Mouse (Mus musculus): Measurements from ENCODE around the gene Fam149b. TPM values are rescaled to one million over a fixed set of nuclear protein-coding genes. Genes with fewer than 3 reads are reported as not detected.

Fam149b gene
- polyA plus RNA-seq, 1 experiment, result 17.7 TPM

GRCm38 (mm10) chr14:20331316-20331715 is 16.6 kb upstream of the Fam149b start:
- no peaks in the 10 kb centered on the region for H3K79me3 ChIP-seq (ENCODE audit: low read depth)
- no peak overlapping the region for H3ac ChIP-seq (ENCODE audit: control insufficient read depth, insufficient read length, low read depth)
- H3K36me3 ChIP-seq (ENCODE audit: control insufficient read depth, insufficient read depth), result peaks cover 86% of the 10 kb centered on the region
- no peaks in the 10 kb centered on the region for H3K27me3 ChIP-seq (ENCODE audit: control insufficient read depth, insufficient read depth, insufficient read length)
- no peak for TF ChIP-seq CTCF (IDR thresholded peaks at IDR 0.05; ENCODE audit: control insufficient read depth, insufficient read depth, insufficient read length)
- no peak for TF ChIP-seq USF1 (IDR thresholded peaks at IDR 0.05; ENCODE audit: low read depth)
- TF ChIP-seq CEBPB (IDR thresholded peaks at IDR 0.05; ENCODE audit: low read depth), result no peak
- TF ChIP-seq MAX (IDR thresholded peaks at IDR 0.05), result no peak
- TF ChIP-seq FOSL1 (IDR thresholded peaks at IDR 0.05; ENCODE audit: insufficient read depth, low read length, poor library complexity, severe bottlenecking), result no peak
- TF ChIP-seq MYOD1 (IDR thresholded peaks at IDR 0.05; ENCODE audit: control insufficient read depth, insufficient read length, low read depth), result no peak
- no peak for TF ChIP-seq MYOG (IDR thresholded peaks at IDR 0.05; ENCODE audit: control insufficient read depth, extremely low read depth, insufficient read length)
- H3K79me2 ChIP-seq (ENCODE audit: control insufficient read depth, insufficient read depth), result no peaks in the 10 kb centered on the region
- no peak overlapping the region for H3K4me3 ChIP-seq (ENCODE audit: insufficient read depth, poor library complexity, severe bottlenecking)

GRCm38 (mm10) chr14:20339415-20339814 is 8.5 kb upstream of the Fam149b start:
- Histone ChIP-seq H3K36me3 (ENCODE audit: control insufficient read depth, insufficient read depth) (peaks cover 56% of the 10 kb centered on the region), H3K79me2 (ENCODE audit: control insufficient read depth, insufficient read depth) (peaks cover 39% of the 10 kb centered on the region)

GRCm38 (mm10) chr14:20340149-20340548 is 7.8 kb upstream of the Fam149b start:
- no peak overlapping the region for H3K4me3 ChIP-seq (ENCODE audit: insufficient read depth, poor library complexity, severe bottlenecking)
- H3K27me3 ChIP-seq (ENCODE audit: control insufficient read depth, insufficient read depth, insufficient read length), result no peaks in the 10 kb centered on the region
- TF ChIP-seq USF1 (IDR thresholded peaks at IDR 0.05; ENCODE audit: low read depth) (no peak), FOSL1 (IDR thresholded peaks at IDR 0.05; ENCODE audit: insufficient read depth, low read length, poor library complexity, severe bottlenecking) (no peak), MAX (IDR thresholded peaks at IDR 0.05) (no peak), MYOG (IDR thresholded peaks at IDR 0.05; ENCODE audit: control insufficient read depth, extremely low read depth, insufficient read length) (no peak), MYOD1 (IDR thresholded peaks at IDR 0.05; ENCODE audit: control insufficient read depth, insufficient read length, low read depth) (no peak), CTCF (IDR thresholded peaks at IDR 0.05; ENCODE audit: control insufficient read depth, insufficient read depth, insufficient read length) (no peak), CEBPB (IDR thresholded peaks at IDR 0.05; ENCODE audit: low read depth) (no peak)
- no peak overlapping the region for H3ac ChIP-seq (ENCODE audit: control insufficient read depth, insufficient read length, low read depth)
- peaks cover 46% of the 10 kb centered on the region for H3K79me2 ChIP-seq (ENCODE audit: control insufficient read depth, insufficient read depth)
- peaks cover 55% of the 10 kb centered on the region for H3K36me3 ChIP-seq (ENCODE audit: control insufficient read depth, insufficient read depth)
- H3K79me3 ChIP-seq (ENCODE audit: low read depth), result peaks cover 20% of the 10 kb centered on the region

More at GRCm38 (mm10) chr14:20339415-20339814, 8.5 kb upstream of the Fam149b start:
- Histone ChIP-seq H3K4me3 (ENCODE audit: insufficient read depth, poor library complexity, severe bottlenecking) (no peak overlapping the region), H3K27me3 (ENCODE audit: control insufficient read depth, insufficient read depth, insufficient read length) (no peaks in the 10 kb centered on the region), H3K79me3 (ENCODE audit: low read depth) (peaks cover 14% of the 10 kb centered on the region), H3ac (ENCODE audit: control insufficient read depth, insufficient read length, low read depth) (no peak overlapping the region)
- no peak for TF ChIP-seq MAX (IDR thresholded peaks at IDR 0.05)
- no peak for TF ChIP-seq CTCF (IDR thresholded peaks at IDR 0.05; ENCODE audit: control insufficient read depth, insufficient read depth, insufficient read length)
- no peak for TF ChIP-seq MYOG (IDR thresholded peaks at IDR 0.05; ENCODE audit: control insufficient read depth, extremely low read depth, insufficient read length)
- TF ChIP-seq FOSL1 (IDR thresholded peaks at IDR 0.05; ENCODE audit: insufficient read depth, low read length, poor library complexity, severe bottlenecking), result no peak
- TF ChIP-seq MYOD1 (IDR thresholded peaks at IDR 0.05; ENCODE audit: control insufficient read depth, insufficient read length, low read depth), result no peak
- no peak for TF ChIP-seq CEBPB (IDR thresholded peaks at IDR 0.05; ENCODE audit: low read depth)
- no peak for TF ChIP-seq USF1 (IDR thresholded peaks at IDR 0.05; ENCODE audit: low read depth)

GRCm38 (mm10) chr14:20340866-20341265 is 7.1 kb upstream of the Fam149b start:
- no peaks in the 10 kb centered on the region for H3K27me3 ChIP-seq (ENCODE audit: control insufficient read depth, insufficient read depth, insufficient read length)
- H3ac ChIP-seq (ENCODE audit: control insufficient read depth, insufficient read length, low read depth), result no peak overlapping the region
- H3K4me3 ChIP-seq (ENCODE audit: insufficient read depth, poor library complexity, severe bottlenecking), result no peak overlapping the region
- TF ChIP-seq CTCF (IDR thresholded peaks at IDR 0.05; ENCODE audit: control insufficient read depth, insufficient read depth, insufficient read length) (no peak), MYOD1 (IDR thresholded peaks at IDR 0.05; ENCODE audit: control insufficient read depth, insufficient read length, low read depth) (no peak), CEBPB (IDR thresholded peaks at IDR 0.05; ENCODE audit: low read depth) (no peak), MAX (IDR thresholded peaks at IDR 0.05) (no peak), FOSL1 (IDR thresholded peaks at IDR 0.05; ENCODE audit: insufficient read depth, low read length, poor library complexity, severe bottlenecking) (no peak), MYOG (IDR thresholded peaks at IDR 0.05; ENCODE audit: control insufficient read depth, extremely low read depth, insufficient read length) (no peak), USF1 (IDR thresholded peaks at IDR 0.05; ENCODE audit: low read depth) (no peak)
- H3K36me3 ChIP-seq (ENCODE audit: control insufficient read depth, insufficient read depth), result peaks cover 53% of the 10 kb centered on the region
- H3K79me3 ChIP-seq (ENCODE audit: low read depth), result peaks cover 21% of the 10 kb centered on the region
- H3K79me2 ChIP-seq (ENCODE audit: control insufficient read depth, insufficient read depth), result peaks cover 53% of the 10 kb centered on the region

GRCm38 (mm10) chr14:20345885-20346284 is 2.1 kb upstream of the Fam149b start:
- H3K27me3 ChIP-seq (ENCODE audit: control insufficient read depth, insufficient read depth, insufficient read length), result no peaks in the 10 kb centered on the region
- H3K79me2 ChIP-seq (ENCODE audit: control insufficient read depth, insufficient read depth), result peaks cover 75% of the 10 kb centered on the region
- peak; percentile 56 for TF ChIP-seq FOSL1 (IDR thresholded peaks at IDR 0.05; ENCODE audit: insufficient read depth, low read length, poor library complexity, severe bottlenecking)
- TF ChIP-seq CEBPB (IDR thresholded peaks at IDR 0.05; ENCODE audit: low read depth), result no peak
- H3K79me3 ChIP-seq (ENCODE audit: low read depth), result peaks cover 38% of the 10 kb centered on the region
- no peak overlapping the region for H3ac ChIP-seq (ENCODE audit: control insufficient read depth, insufficient read length, low read depth)
- no peak overlapping the region for H3K4me3 ChIP-seq (ENCODE audit: insufficient read depth, poor library complexity, severe bottlenecking)
- H3K36me3 ChIP-seq (ENCODE audit: control insufficient read depth, insufficient read depth), result peaks cover 25% of the 10 kb centered on the region

GRCm38 (mm10) chr14:20347441-20347990 is 446 bp upstream of the Fam149b start:
- Histone ChIP-seq H3K79me2 (ENCODE audit: control insufficient read depth, insufficient read depth) (peaks cover 61% of the 10 kb centered on the region), H3K79me3 (ENCODE audit: low read depth) (peaks cover 32% of the 10 kb centered on the region), H3K36me3 (ENCODE audit: control insufficient read depth, insufficient read depth) (peaks cover 15% of the 10 kb centered on the region), H3K27me3 (ENCODE audit: control insufficient read depth, insufficient read depth, insufficient read length) (no peaks in the 10 kb centered on the region), H3ac (ENCODE audit: control insufficient read depth, insufficient read length, low read depth) (peak overlapping the region; percentile 81), H3K4me3 (ENCODE audit: insufficient read depth, poor library complexity, severe bottlenecking) (peak overlapping the region; percentile 60)
- TF ChIP-seq CEBPB (IDR thresholded peaks at IDR 0.05; ENCODE audit: low read depth), result no peak
- TF ChIP-seq CTCF (IDR thresholded peaks at IDR 0.05; ENCODE audit: control insufficient read depth, insufficient read depth, insufficient read length), result no peak
- no peak for TF ChIP-seq MYOD1 (IDR thresholded peaks at IDR 0.05; ENCODE audit: control insufficient read depth, insufficient read length, low read depth)
- TF ChIP-seq USF1 (IDR thresholded peaks at IDR 0.05; ENCODE audit: low read depth), result no peak
- TF ChIP-seq MYOG (IDR thresholded peaks at IDR 0.05; ENCODE audit: control insufficient read depth, extremely low read depth, insufficient read length), result no peak
- TF ChIP-seq FOSL1 (IDR thresholded peaks at IDR 0.05; ENCODE audit: insufficient read depth, low read length, poor library complexity, severe bottlenecking), result no peak
- TF ChIP-seq MAX (IDR thresholded peaks at IDR 0.05), result no peak
